17 mouse cellular contexts compared by ENCODE assay signal in genomic region chr5:66031699-66032098, GRCm38 (mm10). TPM values are rescaled to one million over a fixed set of nuclear protein-coding genes. Genes with fewer than 3 reads are reported as not detected.
"Had no signal": no experiment of that assay in that cellular context is flagged by ENCODE, and none has a peak within 500 bp of the region (broad histone marks: within the 10 kb centered on the region; RNA-seq: fewer than 3 reads in every experiment).

No protein-coding gene starts in this region.

- ATAC-seq: intestine, embryonic 16.5 days; lung, postnatal 0 days; midbrain, embryonic 15.5 days had no signal

- H3K36me3 ChIP-seq: midbrain, embryonic 15.5 days; neural tube, embryonic 12.5 days had no signal

- H3K9ac ChIP-seq: midbrain, embryonic 15.5 days; neural tube, embryonic 12.5 days had no signal

- H3K27me3 ChIP-seq: midbrain, embryonic 15.5 days; neural tube, embryonic 12.5 days had no signal

- DNase-seq: kidney, adult 8-10 months; kidney, postnatal 10 days; kidney, postnatal 4 days; lung, adult 2 months; lung, postnatal 36 days; retina, postnatal 1 day; right cerebral cortex, postnatal 25 days; thymus, postnatal 14 days had no signal

- H3K4me3 ChIP-seq: layer of hippocampus, adult 2 months; left cerebral cortex, adult 2 months; limb, embryonic 10.5 days; midbrain, embryonic 15.5 days; neural tube, embryonic 12.5 days had no signal

- H3K4me1 ChIP-seq: limb, embryonic 10.5 days; neural tube, embryonic 12.5 days had no signal

- H3K4me2 ChIP-seq: midbrain, embryonic 11.5 days; midbrain, embryonic 15.5 days; neural tube, embryonic 12.5 days had no signal

- H3K27ac ChIP-seq: layer of hippocampus, adult 2 months; left cerebral cortex, adult 2 months; limb, embryonic 10.5 days; midbrain, embryonic 15.5 days; neural tube, embryonic 12.5 days had no signal

- H3K9me3 ChIP-seq: limb, embryonic 10.5 days had no signal

RNA-seq across cellular contexts. Expression of gene 9130230L23Rik, which starts 27.6 kb away (rescaled TPM):
- polyA plus RNA-seq: limb, embryonic 14.5 days; midbrain, embryonic 11.5 days; midbrain, embryonic 15.5 days had no signal
